In the genomic region with DNA sequence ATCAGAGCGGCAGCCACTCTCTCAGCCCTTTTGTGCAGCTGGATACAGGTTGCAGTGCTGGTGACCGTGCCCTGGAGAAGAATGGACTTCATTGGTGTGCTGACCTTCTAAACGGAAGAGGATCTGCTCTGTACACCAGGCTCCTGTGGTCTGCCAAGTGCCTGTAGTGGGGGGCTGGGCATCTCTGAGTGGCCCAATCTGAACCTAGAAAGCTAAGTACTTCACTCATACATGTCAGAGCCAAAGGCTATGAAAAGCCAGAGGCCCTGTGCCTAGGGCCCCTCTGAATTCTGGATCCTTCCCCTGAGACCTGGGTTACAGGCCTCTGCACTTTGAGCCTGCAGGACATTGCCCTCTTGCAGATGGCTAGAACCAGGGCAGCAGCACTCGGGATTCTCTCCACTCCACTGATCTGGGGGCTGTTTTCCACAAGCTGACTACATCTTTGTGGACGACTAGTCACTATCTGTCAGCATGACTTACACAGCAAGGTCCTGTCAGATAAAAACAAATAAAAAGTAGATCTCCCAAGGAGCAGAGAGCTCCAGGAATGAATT, we compare ENCODE assay signal across 21 mouse cellular contexts. TPM values are rescaled to one million over a fixed set of nuclear protein-coding genes. Genes with fewer than 3 reads are reported as not detected.
A peak's percentile ranks its signal among the peaks of the same experiment; 100 is the strongest.
DNase-seq lines count a peak whose midpoint lies in the region; ATAC-seq and TF ChIP-seq lines count a peak whose summit lies in the region.
"Had no signal": no experiment of that assay in that cellular context is flagged by ENCODE, and none has a peak within 500 bp of the region (broad histone marks: within the 10 kb centered on the region; RNA-seq: fewer than 3 reads in every experiment).

No protein-coding gene starts in this region.

- H3K27me3 ChIP-seq in kidney, embryonic 15.5 days: no peaks in the 10 kb centered on the region
- no peaks in the 10 kb centered on the region for H3K27me3 ChIP-seq in liver, adult 2 months (ENCODE audit: control insufficient read depth, insufficient read depth, low read length)
- H3K27me3 ChIP-seq in liver, embryonic 12.5 days (replicated peaks): no peaks in the 10 kb centered on the region
- H3K27me3 ChIP-seq in midbrain, embryonic 11.5 days (ENCODE audit: control insufficient read depth, insufficient read depth, low read length): no peaks in the 10 kb centered on the region
- H3K27me3 ChIP-seq: embryonic facial prominence, embryonic 13.5 days; forebrain, embryonic 12.5 days; heart, embryonic 12.5 days; hindbrain, embryonic 12.5 days had no signal

- peak; percentile 73 for DNase-seq in kidney, adult 11 months
- DNase-seq in liver, adult 2 months (ENCODE audit: extremely low read depth, low read depth, low spot score): peak; percentile 8
- DNase-seq in kidney, postnatal 14 days: peak; percentile 52
- DNase-seq in adrenal gland, adult 2 months: no peak
- no peak for DNase-seq in midbrain, embryonic 11.5 days (ENCODE audit: low spot score, missing footprints)
- DNase-seq: adrenal gland, adult 8-10 months; adrenal gland, postnatal 36 days; cerebellum, adult 2 months; cerebellum, postnatal 36 days; gastrocnemius, postnatal 10 days; heart, adult 2 months; heart, postnatal 4 days had no signal

- H3K4me1 ChIP-seq in kidney, embryonic 15.5 days: no peaks in the 10 kb centered on the region
- no peaks in the 10 kb centered on the region for H3K4me1 ChIP-seq in liver, adult 2 months (ENCODE audit: control insufficient read depth, insufficient read depth, low read length)
- no peaks in the 10 kb centered on the region for H3K4me1 ChIP-seq in liver, embryonic 12.5 days
- no peaks in the 10 kb centered on the region for H3K4me1 ChIP-seq in midbrain, embryonic 11.5 days (ENCODE audit: control insufficient read depth, insufficient read depth, low read length)
- H3K4me1 ChIP-seq: embryonic facial prominence, embryonic 13.5 days; forebrain, embryonic 12.5 days; heart, embryonic 12.5 days; hindbrain, embryonic 12.5 days had no signal

- no peak overlapping the region for H3K4me2 ChIP-seq in kidney, embryonic 15.5 days
- H3K4me2 ChIP-seq in liver, embryonic 12.5 days: no peak overlapping the region
- no peak overlapping the region for H3K4me2 ChIP-seq in midbrain, embryonic 11.5 days
- H3K4me2 ChIP-seq: embryonic facial prominence, embryonic 13.5 days; forebrain, embryonic 12.5 days; heart, embryonic 12.5 days; hindbrain, embryonic 12.5 days had no signal

- H3K9me3 ChIP-seq in kidney, embryonic 15.5 days (replicated peaks): no peaks in the 10 kb centered on the region
- H3K9me3 ChIP-seq in liver, embryonic 12.5 days (replicated peaks): no peaks in the 10 kb centered on the region
- H3K9me3 ChIP-seq in midbrain, embryonic 11.5 days (ENCODE audit: control insufficient read depth, low read length): no peaks in the 10 kb centered on the region
- H3K9me3 ChIP-seq: embryonic facial prominence, embryonic 13.5 days; forebrain, embryonic 12.5 days; heart, embryonic 12.5 days; hindbrain, embryonic 12.5 days had no signal

- 69% methylated on average over 5 of the region's 5 CpGs for WGBS in kidney, embryonic 15.5 days
- 75% methylated on average over 5 of the region's 5 CpGs for WGBS in liver, adult 2 months
- WGBS in liver, embryonic 12.5 days (ENCODE audit: insufficient replicate concordance): 63% methylated on average over 5 of the region's 5 CpGs
- 65% methylated on average over 5 of the region's 5 CpGs for WGBS in midbrain, embryonic 11.5 days

- H3K79me2 ChIP-seq in liver, adult 2 months (ENCODE audit: control insufficient read depth, insufficient read depth, low read length): no peaks in the 10 kb centered on the region

- peaks cover 77% of the 10 kb centered on the region for H3K36me3 ChIP-seq in kidney, embryonic 15.5 days
- no peaks in the 10 kb centered on the region for H3K36me3 ChIP-seq in liver, adult 2 months (ENCODE audit: control insufficient read depth, insufficient read depth, low read length)
- peaks cover 28% of the 10 kb centered on the region for H3K36me3 ChIP-seq in liver, embryonic 12.5 days
- peaks cover 5% of the 10 kb centered on the region for H3K36me3 ChIP-seq in midbrain, embryonic 11.5 days (ENCODE audit: control insufficient read depth, insufficient read depth, low read length)

- no peak for TF ChIP-seq CTCF in liver, adult 2 months (IDR thresholded peaks at IDR 0.05; ENCODE audit: low read depth, low read length)

- no peak for TF ChIP-seq POLR2A in liver, adult 2 months (IDR thresholded peaks at IDR 0.05; ENCODE audit: extremely low read depth, insufficient read depth, low read length)

- no peak overlapping the region for H3K4me3 ChIP-seq in kidney, embryonic 15.5 days (replicated peaks)
- H3K4me3 ChIP-seq in liver, adult 2 months (ENCODE audit: insufficient read depth, low read depth, low read length): no peak overlapping the region
- H3K4me3 ChIP-seq in liver, embryonic 12.5 days: no peak overlapping the region
- no peak overlapping the region for H3K4me3 ChIP-seq in midbrain, embryonic 11.5 days (ENCODE audit: low read depth, low read length)
- H3K4me3 ChIP-seq: embryonic facial prominence, embryonic 13.5 days; forebrain, embryonic 12.5 days; heart, adult 2 months; heart, embryonic 12.5 days; hindbrain, embryonic 12.5 days had no signal

- no peak overlapping the region for H3K9ac ChIP-seq in kidney, embryonic 15.5 days
- H3K9ac ChIP-seq in liver, adult 2 months (ENCODE audit: low read depth, low read length): no peak overlapping the region
- H3K9ac ChIP-seq in liver, embryonic 12.5 days: no peak overlapping the region
- H3K9ac ChIP-seq in midbrain, embryonic 11.5 days (ENCODE audit: low read length): no peak overlapping the region
- H3K9ac ChIP-seq: embryonic facial prominence, embryonic 13.5 days; forebrain, embryonic 12.5 days; heart, embryonic 12.5 days; hindbrain, embryonic 12.5 days had no signal

- no peak for ATAC-seq in kidney, embryonic 15.5 days (replicated peaks; ENCODE audit: low FRiP score)
- no peak for ATAC-seq in liver, embryonic 12.5 days
- ATAC-seq in midbrain, embryonic 11.5 days (ENCODE audit: low FRiP score): no peak
- ATAC-seq: forebrain, embryonic 16.5 days; hindbrain, embryonic 16.5 days had no signal

- H3K27ac ChIP-seq in kidney, embryonic 15.5 days: no peak overlapping the region
- H3K27ac ChIP-seq in liver, adult 2 months (replicated peaks; ENCODE audit: insufficient read depth, low read depth, low read length): no peak overlapping the region
- H3K27ac ChIP-seq in liver, embryonic 12.5 days: no peak overlapping the region
- H3K27ac ChIP-seq in midbrain, embryonic 11.5 days (ENCODE audit: low read depth, low read length): no peak overlapping the region
- H3K27ac ChIP-seq: embryonic facial prominence, embryonic 13.5 days; forebrain, embryonic 12.5 days; heart, adult 2 months; hindbrain, embryonic 12.5 days had no signal

RNA-seq across cellular contexts. Expression of a gene that starts 25.0 kb away (rescaled TPM):
- polyA plus RNA-seq in kidney, embryonic 15.5 days (2015; fragmentation: Nextera tagmentation; extraction: Ambion mirVana): 0.50 and 0.84 TPM in 2 replicates
- 0.09 and 0.13 TPM in 2 replicates for total RNA-seq in liver, adult 2 months (2014; rRNA removed)
- polyA plus RNA-seq in liver, adult 2 months (2012; rRNA removed): not detected in 2 replicates
- polyA plus RNA-seq in liver, embryonic 12.5 days (2016; fragmentation: Nextera tagmentation; extraction: Ambion mirVana): not detected in 2 replicates
- total RNA-seq in adrenal gland, adult 2 months (2021): 10 to 100 TPM; 11.6 to 26.6 TPM
- polyA plus RNA-seq in adrenal gland, adult 2 months (2012; rRNA removed): 2.0 TPM in 2 replicates
- 0.20 and 0.21 TPM in 2 replicates for polyA plus RNA-seq in midbrain, embryonic 11.5 days (2014; fragmentation: Nextera tagmentation; extraction: Ambion mirVana)
- total RNA-seq: ES-E14 had no signal

RNA-seq across cellular contexts. Expression of a gene that starts 41.0 kb away (rescaled TPM):
- 54.5 and 58.9 TPM in 2 replicates for polyA plus RNA-seq in kidney, embryonic 15.5 days (2015; fragmentation: Nextera tagmentation; extraction: Ambion mirVana)
- 1.1 TPM in 2 replicates for total RNA-seq in liver, adult 2 months (2014; rRNA removed)
- polyA plus RNA-seq in liver, adult 2 months (2012; rRNA removed): 0.73 and 1.4 TPM in 2 replicates
- polyA plus RNA-seq in liver, embryonic 12.5 days (2016; fragmentation: Nextera tagmentation; extraction: Ambion mirVana): 10.1 and 10.5 TPM in 2 replicates
- 10 to 100 TPM; 19.0 to 25.9 TPM for total RNA-seq in adrenal gland, adult 2 months (2021)
- polyA plus RNA-seq in adrenal gland, adult 2 months (2012; rRNA removed): 22.1 and 27.4 TPM in 2 replicates
- polyA plus RNA-seq in midbrain, embryonic 11.5 days (2014; fragmentation: Nextera tagmentation; extraction: Ambion mirVana): 106 and 115 TPM in 2 replicates

Comparison
In these comparisons a context has a peak if more than half of its experiments do, and no peak if none do; other contexts are left out.
1. DNase-seq: peak in kidney, adult 11 months (single experiment), liver, adult 2 months (single experiment) and kidney, postnatal 14 days (single experiment); none in adrenal gland, adult 2 months (single experiment) and midbrain, embryonic 11.5 days (single experiment).